Mouse (Mus musculus) bone marrow, adult 2 months (tissue): Measurements from ENCODE around the gene Sec23a.

Source experiments
- CTCF ChIP-seq: fragments of 200-500 bp; IDR thresholded peaks from 2 replicates; pipeline ENCODE4 v1.5.1; 2011; ENCODE audit warnings: low read length, control low read depth; ENCODE audit not compliant: control insufficient read depth, insufficient read depth
- POLR2A ChIP-seq: fragments of 200-500 bp; IDR thresholded peaks from 2 replicates; pipeline ENCODE4 v1.6.1; 2011; ENCODE audit warnings: low read depth, mild to moderate bottlenecking, control low read depth, low read length, borderline replicate concordance; ENCODE audit not compliant: control insufficient read depth

DNA sequence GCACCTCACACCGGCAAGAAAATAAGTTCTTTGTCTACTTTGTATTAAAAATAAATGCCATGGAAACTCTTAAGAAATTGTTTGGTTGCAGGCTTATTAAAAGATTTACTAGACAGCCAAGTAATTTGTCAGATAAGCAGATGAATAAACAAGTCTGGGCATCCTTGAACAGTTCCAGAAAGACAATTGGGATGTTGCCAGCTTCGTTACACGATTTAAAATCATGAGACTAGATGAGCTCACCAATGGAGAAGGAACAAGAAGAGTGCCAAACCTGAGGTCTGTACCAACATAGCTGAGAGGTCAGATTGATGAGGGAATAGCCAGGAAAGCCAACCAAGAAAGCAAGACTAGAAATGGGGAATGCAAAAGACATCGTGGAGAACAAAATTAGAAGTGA, 102.0 kb downstream of the Sec23a start:
- no peak for TF ChIP-seq POLR2A
- TF ChIP-seq CTCF = no peak
